7 mouse cellular contexts compared by ENCODE assay signal in the genomic region with DNA sequence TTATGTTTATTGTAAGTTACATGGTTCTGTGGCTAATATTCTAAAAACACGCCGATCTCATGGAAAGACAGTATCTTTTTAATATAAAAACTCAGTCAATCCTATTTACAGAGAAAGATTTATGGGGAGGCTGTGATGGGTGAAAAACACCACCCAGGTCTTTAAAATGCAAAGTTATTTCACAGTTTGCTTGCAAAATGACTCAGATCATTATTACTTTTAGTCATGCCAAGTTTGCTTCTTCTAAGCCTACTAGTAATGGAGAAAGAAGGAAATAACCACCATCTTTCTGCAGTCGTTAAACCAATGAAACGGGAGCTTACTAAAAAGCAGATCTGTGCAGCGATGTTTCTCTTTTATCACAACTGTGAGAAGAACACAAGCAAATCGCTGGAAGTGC. TPM values are rescaled to one million over a fixed set of nuclear protein-coding genes. Genes with fewer than 3 reads are reported as not detected.
DNase-seq lines count a peak whose midpoint lies in the region; ATAC-seq lines count a peak whose summit lies in the region.

No protein-coding gene starts in this region.

- H3K4me1 ChIP-seq in lung, embryonic 15.5 days: peaks cover 13% of the 10 kb centered on the region
- peaks cover 22% of the 10 kb centered on the region for H3K4me1 ChIP-seq in forebrain, embryonic 15.5 days
- H3K4me1 ChIP-seq in liver, embryonic 12.5 days: 0 out of 2 replicates have a peak, but pooled peaks cover 8% of the 10 kb centered on the region
- peaks cover 3% of the 10 kb centered on the region; the same call in 1 of the 2 replicates for H3K4me1 ChIP-seq in stomach, embryonic 15.5 days

- 27% methylated on average over 6 of the region's 6 CpGs for WGBS in lung, embryonic 15.5 days
- 29% methylated on average over 6 of the region's 6 CpGs for WGBS in forebrain, embryonic 15.5 days
- WGBS in liver, embryonic 12.5 days (ENCODE audit: insufficient replicate concordance): 27% methylated on average over 6 of the region's 6 CpGs
- 28% methylated on average over 6 of the region's 6 CpGs for WGBS in stomach, embryonic 15.5 days

- H3K27ac ChIP-seq in lung, embryonic 15.5 days: no peak overlapping the region
- H3K27ac ChIP-seq in forebrain, embryonic 15.5 days (replicated peaks): 0 out of 2 replicates have a peak overlapping the region, but pooled peaks have one; percentile 88
- no peak overlapping the region for H3K27ac ChIP-seq in liver, embryonic 12.5 days
- H3K27ac ChIP-seq in stomach, embryonic 15.5 days: no peak overlapping the region

- H3K4me2 ChIP-seq in lung, embryonic 15.5 days: peak overlapping the region; percentile 88
- H3K4me2 ChIP-seq in forebrain, embryonic 15.5 days (replicated peaks): peak overlapping the region; percentile 92
- peak overlapping the region; percentile 78 for H3K4me2 ChIP-seq in liver, embryonic 12.5 days
- peak overlapping the region; percentile 88 for H3K4me2 ChIP-seq in stomach, embryonic 15.5 days

- no peak for ATAC-seq in lung, embryonic 15.5 days (ENCODE audit: borderline replicate concordance, extremely low read depth, low FRiP score, low TSS enrichment)
- ATAC-seq in forebrain, embryonic 15.5 days (replicated peaks): no peak
- no peak for ATAC-seq in liver, embryonic 12.5 days
- no peak for ATAC-seq in stomach, embryonic 15.5 days (ENCODE audit: insufficient read depth, low FRiP score, low read depth)

- no peak overlapping the region; the same call in 1 of the 2 replicates for H3K9ac ChIP-seq in lung, embryonic 15.5 days
- H3K9ac ChIP-seq in forebrain, embryonic 15.5 days (replicated peaks): peak overlapping the region; percentile 93
- H3K9ac ChIP-seq in liver, embryonic 12.5 days: no peak overlapping the region
- H3K9ac ChIP-seq in stomach, embryonic 15.5 days: no peak overlapping the region

- H3K4me3 ChIP-seq in lung, embryonic 15.5 days: peak overlapping the region; percentile 92
- H3K4me3 ChIP-seq in forebrain, embryonic 15.5 days: peak overlapping the region; percentile 97
- H3K4me3 ChIP-seq in liver, embryonic 12.5 days: peak overlapping the region; percentile 60; the same call in 1 of the 2 replicates
- H3K4me3 ChIP-seq in stomach, embryonic 15.5 days (replicated peaks): peak overlapping the region; percentile 86

- H3K27me3 ChIP-seq in lung, embryonic 15.5 days: no peaks in the 10 kb centered on the region
- no peaks in the 10 kb centered on the region for H3K27me3 ChIP-seq in forebrain, embryonic 15.5 days
- H3K27me3 ChIP-seq in liver, embryonic 12.5 days (replicated peaks): peaks cover 40% of the 10 kb centered on the region
- H3K27me3 ChIP-seq in stomach, embryonic 15.5 days (replicated peaks): no peaks in the 10 kb centered on the region

- H3K36me3 ChIP-seq in lung, embryonic 15.5 days: no peaks in the 10 kb centered on the region
- H3K36me3 ChIP-seq in forebrain, embryonic 15.5 days: no peaks in the 10 kb centered on the region
- no peaks in the 10 kb centered on the region for H3K36me3 ChIP-seq in liver, embryonic 12.5 days
- H3K36me3 ChIP-seq in stomach, embryonic 15.5 days: no peaks in the 10 kb centered on the region

- DNase-seq in lung, postnatal 4 days: no peak
- no peak for DNase-seq in gastrocnemius, postnatal 4 days (ENCODE audit: low spot score in 2 of 2)
- no peak for DNase-seq in T-cell, adult 2 months (ENCODE audit: low spot score)

- no peaks in the 10 kb centered on the region for H3K9me3 ChIP-seq in lung, embryonic 15.5 days
- H3K9me3 ChIP-seq in forebrain, embryonic 15.5 days: no peaks in the 10 kb centered on the region
- H3K9me3 ChIP-seq in liver, embryonic 12.5 days (replicated peaks): no peaks in the 10 kb centered on the region
- no peaks in the 10 kb centered on the region for H3K9me3 ChIP-seq in stomach, embryonic 15.5 days

RNA-seq across cellular contexts. Expression of gene Gnai1, which starts 1.4 kb away (rescaled TPM):
- 43.4 and 44.8 TPM in 2 replicates for polyA plus RNA-seq in lung, embryonic 15.5 days (2015; fragmentation: Nextera tagmentation; extraction: Ambion mirVana)
- polyA plus RNA-seq in forebrain, embryonic 15.5 days (2015; fragmentation: Nextera tagmentation; extraction: Ambion mirVana): 64.4 and 66.7 TPM in 2 replicates
- polyA plus RNA-seq in liver, embryonic 12.5 days (2016; fragmentation: Nextera tagmentation; extraction: Ambion mirVana): 3.6 and 4.2 TPM in 2 replicates
- polyA plus RNA-seq in stomach, embryonic 15.5 days (2015; fragmentation: Nextera tagmentation; extraction: Ambion mirVana): 27.9 and 32.3 TPM in 2 replicates
- total RNA-seq in gastrocnemius, postnatal 4 days (2021): 10 to 100 TPM; 16.0 to 17.4 TPM
